Mouse (Mus musculus) mature B cell (primary cell): ENCODE results near the gene Zfp286.

Experiments used
- in situ Hi-C: fragments of 300-500 bp; cut with MboI; formaldehyde crosslinking; loops from 2 replicates; pipeline ENCODE4 v1.14.3; 2019

The Zfp286 gene

GRCm38 (mm10) chr11:62706141-62706540 lies 83.1 kb downstream of the Zfp286 start:
- in situ Hi-C loops, result no loop called here
